Mouse (Mus musculus) gonadal fat pad, adult 2 months (tissue): ENCODE measurements around the gene Atxn2. TPM values are rescaled to one million over a fixed set of nuclear protein-coding genes. Genes with fewer than 3 reads are reported as not detected.

Experiments used
- DNase-seq: peaks from one replicate; pipeline ENCODE4 v3.0.0-alpha.2; 2012; ENCODE audit warnings: low read depth
- polyA plus RNA-seq: library from polyadenylated mRNA; depleted of rRNA; stranded (reverse); fragments of >200 nt; gene quantifications from 2 replicates; pipeline ENCODE4 v1.2.3, GENCODE M21; 2012

Atxn2 gene
- polyA plus RNA-seq, 1 experiment = 70.6 TPM

DNA sequence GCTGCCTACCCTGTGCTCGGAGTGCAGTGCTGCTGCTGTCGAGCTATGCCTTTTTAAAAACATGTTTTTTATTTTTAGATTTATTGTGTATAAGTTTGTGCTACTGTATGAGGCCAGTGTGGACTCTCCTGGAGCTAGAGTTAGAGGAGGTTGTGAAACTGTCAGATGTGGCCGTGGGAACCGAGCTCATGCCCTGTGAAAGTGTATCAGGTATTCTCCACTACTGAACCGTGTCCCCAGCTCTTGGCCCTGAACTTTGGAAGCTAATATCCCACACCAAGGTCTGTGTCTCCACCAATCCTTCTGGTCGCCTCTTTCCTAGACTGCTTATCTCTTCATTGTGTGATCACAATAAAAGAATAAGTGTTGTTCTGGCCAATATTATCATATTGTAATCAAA is 51.8 kb downstream of the Atxn2 start:
- DNase-seq = no peak

GRCm38 (mm10) chr5:121765020-121765419 is 53.9 kb downstream of the Atxn2 start:
- DNase-seq = no peak

GRCm38 (mm10) chr5:121766038-121766773 is 55.1 kb downstream of the Atxn2 start:
- DNase-seq = no peak

GRCm38 (mm10) chr5:121767564-121767963 is 56.4 kb downstream of the Atxn2 start:
- DNase-seq = no peak

DNA sequence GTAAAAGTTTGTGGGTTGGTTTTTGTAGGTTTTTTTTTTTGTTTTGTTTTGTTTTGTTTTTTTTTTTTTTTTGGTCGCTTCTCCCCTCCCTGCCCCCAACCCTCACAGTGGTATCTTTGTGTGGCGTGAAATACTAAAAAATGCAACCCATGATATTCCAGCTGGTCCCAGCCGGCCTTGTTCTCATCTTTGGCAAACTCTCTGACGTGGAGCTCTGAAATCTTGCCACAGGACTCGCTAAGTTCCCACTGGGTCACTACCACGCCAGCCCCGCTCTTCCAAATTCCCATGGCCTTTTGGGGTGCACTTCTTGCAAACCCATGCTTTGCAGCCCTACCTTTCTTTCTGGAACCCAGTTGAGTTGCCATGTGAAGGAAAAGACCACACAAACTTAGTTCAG is 58.7 kb downstream of the Atxn2 start:
- no peak for DNase-seq

DNA sequence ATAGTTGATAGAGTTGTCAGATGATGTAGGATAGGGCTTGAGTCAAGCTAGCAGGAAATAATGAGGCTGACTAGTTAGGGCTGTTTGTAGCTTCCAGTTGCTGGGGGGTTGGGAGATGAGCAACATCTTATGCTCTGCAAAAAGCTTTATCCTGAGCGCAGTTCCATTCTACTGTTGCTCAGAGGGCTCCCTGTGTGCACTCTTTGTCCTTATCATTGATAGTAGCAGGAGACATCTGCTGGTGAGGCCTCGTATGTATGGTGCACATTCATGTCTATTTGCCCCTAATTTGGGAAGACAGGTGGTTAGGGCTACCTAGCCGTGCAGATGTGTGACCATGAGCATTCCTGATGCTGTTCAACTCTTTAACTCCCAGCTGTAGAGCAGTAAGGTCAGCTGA is 60.5 kb downstream of the Atxn2 start:
- DNase-seq = no peak

GRCm38 (mm10) chr5:121778485-121779119 is 67.5 kb downstream of the Atxn2 start:
- DNase-seq = no peak

- no peak for DNase-seq
These were observed 69.0 kb downstream of the Atxn2 start for GRCm38 (mm10) chr5:121780180-121780579.

DNA sequence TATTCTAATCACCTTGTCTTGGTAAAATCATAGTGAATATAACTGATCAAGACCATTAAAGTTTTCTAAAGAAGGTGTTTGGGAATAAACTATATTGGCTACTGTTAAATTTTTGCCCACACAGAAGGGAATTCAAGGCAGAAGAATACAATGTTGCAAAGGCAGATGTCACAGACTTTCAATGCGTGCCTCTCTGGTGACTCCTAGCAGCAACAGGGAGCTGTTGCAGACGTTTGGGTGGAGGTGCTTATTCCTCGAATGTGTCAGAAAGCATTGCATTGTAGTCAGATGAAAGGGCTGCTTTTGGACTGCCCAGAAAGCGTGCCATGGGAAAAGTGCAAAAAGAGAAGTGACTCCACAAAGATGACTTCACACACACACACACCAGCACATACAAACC is 71.3 kb downstream of the Atxn2 start:
- DNase-seq = no peak

DNA sequence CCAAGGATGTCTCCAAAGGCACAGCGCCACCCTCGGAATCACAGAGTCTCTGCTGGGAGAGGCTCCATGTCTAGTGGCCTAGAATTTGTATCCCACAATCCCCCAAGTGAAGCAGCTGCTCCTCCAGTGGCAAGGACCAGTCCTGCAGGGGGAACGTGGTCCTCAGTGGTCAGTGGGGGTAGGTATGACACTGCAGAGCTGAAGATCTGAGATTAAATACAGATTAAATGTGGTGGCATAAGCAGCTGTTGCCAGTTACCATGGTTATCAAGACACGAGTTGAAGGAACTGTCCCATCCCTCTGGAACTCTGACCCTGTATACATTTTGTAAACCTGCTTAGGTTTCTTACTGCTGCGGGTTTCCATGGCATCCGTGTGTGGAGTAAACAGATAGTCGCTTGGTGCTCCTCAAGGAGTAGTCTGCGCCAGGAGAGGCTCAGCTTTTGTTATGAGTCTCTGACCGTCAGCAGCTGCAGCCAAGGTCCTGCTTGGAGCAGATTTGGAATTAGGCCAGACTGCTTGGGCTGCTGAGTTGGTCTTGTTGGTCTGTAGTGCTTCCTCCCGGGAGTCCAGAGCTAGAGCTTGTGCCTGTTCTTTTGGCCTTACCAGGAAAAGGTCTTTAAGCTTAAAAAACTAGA is 72.8 kb downstream of the Atxn2 start:
- DNase-seq = no peak

GRCm38 (mm10) chr5:121791026-121791425 is 79.9 kb downstream of the Atxn2 start:
- no peak for DNase-seq

DNA sequence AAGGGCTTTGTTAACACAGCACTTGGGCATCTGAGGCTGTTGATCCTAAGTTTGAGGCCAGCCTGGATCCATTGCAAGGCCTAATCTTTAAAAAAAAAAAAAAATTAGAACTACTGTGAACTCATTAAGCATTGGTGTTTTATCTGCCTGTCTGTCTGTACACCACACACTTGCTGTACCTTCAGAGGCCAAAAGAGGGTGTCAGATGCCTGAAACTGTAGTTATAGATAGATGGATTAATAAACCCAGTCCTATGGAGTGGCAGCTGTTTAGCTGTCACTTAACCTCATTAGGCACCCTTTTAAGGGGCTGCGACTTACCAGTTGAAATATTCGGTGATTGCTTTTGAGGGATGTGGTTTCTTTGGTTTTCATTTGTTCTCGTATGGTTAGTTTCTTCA is 84.7 kb downstream of the Atxn2 start:
- no peak for DNase-seq

- no peak for DNase-seq
These were observed 87.3 kb downstream of the Atxn2 start for GRCm38 (mm10) chr5:121798447-121798846.

DNA sequence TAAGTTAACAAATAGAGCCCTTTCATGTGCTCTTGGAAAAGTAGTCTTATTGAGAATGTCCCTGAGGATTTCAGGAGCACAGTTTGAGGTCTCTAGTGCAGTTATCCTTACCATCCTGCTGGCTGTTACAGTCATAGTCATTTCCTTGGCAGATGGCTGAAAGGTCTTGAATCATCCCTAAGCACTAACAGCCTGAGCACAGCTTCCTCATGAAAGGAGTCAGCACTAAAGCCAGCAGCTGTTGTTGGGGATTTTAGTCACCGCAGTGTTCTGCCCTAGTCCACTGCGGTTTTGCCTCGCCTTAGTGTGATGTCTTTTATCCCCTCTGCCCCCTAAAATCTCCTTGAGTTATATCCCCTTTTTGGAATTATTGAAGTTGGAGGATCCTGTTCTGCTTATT is 96.0 kb downstream of the Atxn2 start:
- DNase-seq = no peak

GRCm38 (mm10) chr5:121808202-121808601 is 97.1 kb downstream of the Atxn2 start:
- DNase-seq = no peak

DNA sequence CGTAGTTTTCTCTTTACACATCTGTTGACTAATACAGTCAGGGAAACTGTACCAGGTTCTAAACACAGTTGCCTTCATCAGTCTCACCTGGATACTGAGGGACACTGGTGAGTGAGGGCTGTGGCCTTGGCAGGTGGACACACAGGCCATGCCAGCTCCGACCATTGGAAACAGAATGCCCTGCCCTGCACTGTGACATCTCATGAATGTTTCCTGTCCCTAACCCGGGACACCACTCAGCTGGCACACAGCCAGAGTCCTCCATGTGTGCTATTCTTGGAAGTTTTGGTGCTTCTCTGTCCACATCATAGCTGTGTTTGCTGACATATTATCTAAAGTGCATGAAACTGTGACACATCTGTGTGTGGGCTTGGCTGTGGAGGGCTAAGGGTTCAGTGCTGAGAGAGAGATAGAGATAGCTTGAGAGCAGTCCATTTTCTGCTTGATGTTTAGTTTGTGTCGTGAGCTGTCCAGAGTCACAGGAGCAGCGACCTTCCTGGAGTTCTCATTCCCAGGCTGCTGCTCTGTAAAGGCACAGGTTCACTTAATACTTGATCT is 98.6 kb downstream of the Atxn2 start:
- DNase-seq = no peak

DNA sequence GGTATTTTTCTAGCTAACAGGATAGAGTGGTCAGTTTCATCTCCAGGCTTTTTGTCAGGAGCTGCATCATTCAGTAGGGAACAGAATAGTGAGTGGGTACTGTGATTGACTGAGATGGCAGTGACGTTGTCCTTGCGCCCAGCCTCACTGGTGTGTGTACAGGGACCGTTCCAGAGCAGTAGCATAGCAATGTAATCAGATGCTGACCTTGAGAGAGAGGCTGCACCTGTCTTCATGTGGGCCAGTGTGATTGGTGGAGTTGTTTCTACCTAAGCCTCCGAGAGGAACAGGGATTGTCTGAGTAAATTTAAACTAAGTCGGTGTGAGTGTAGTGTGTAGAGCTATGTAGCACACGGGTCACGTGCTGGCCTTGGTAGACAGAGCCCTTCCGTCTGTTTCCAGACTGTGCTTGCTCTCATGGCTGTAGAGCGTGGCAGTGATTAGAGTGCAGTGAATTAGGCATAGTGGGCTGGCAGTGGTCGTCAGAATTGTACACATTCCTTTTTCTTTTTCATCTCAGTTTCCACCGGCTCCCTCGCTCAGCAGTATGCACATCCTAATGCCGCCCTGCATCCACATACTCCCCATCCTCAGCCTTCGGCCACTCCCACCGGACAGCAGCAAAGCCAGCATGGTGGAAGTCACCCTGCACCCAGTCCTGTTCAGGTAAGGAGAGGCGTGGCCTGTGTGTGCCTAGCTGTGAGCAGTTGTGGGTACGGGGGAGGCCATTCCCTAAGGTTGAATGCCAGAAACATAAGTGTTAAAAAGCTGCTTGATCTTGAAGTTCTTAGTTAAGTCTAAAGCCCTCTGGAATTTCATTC is 99.4 kb downstream of the Atxn2 start:
- DNase-seq = no peak

DNA sequence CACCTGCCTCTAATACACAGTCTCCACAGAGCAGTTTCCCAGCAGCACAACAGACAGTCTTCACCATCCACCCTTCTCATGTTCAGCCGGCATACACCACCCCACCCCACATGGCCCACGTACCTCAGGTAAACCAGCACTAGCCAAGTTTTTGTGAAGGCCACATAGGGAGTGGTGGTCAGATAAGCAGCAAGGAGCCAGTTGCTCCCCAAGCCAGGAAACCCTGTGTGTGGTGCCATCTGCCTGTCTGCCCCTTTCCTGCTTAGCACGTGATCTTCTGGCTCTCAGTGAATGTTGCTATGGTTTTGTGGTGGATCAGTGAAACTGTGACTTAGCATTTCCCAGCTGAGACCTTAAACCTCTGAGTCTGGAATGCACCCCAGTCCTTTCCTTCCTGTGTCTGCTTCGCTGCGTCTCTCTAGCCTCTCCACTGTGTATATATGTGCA is 100.4 kb downstream of the Atxn2 start:
- DNase-seq = no peak

DNA sequence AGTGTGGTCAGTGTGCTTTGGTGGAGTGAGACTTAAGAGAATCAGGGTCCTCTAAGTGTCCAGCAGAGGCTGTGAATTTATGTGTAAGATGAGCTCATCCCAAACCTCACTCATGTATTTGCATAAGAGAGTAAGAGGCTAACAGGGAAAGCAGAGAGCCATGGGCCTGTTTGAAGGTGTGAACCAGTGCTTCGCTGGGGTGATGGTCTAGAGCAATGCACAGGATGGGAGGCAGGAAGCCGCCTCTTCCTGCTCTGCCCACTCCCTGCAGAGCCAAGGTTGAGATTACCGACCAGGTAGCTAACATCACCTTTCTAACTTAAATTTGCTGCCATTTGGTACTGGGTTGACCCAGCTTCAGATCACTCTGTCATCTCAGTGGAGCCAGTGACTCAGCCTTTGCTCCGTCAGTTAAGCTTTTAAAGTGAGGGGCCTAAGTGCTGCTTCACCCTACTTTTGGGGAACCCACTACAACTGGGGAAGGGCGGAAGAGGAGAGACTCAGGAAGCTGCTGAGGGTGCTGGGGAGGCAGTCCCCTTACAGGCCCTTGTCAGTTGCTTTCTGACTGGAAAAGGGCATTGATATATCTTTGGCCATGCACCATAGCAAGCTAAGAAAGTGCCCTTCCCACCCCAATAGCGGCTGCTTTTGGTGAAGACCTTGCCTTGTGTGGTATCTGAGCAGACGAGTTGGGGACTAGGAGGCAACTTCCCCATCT is 101.5 kb downstream of the Atxn2 start:
- no peak for DNase-seq

GRCm38 (mm10) chr5:121813744-121814143 is 102.6 kb downstream of the Atxn2 start:
- DNase-seq = no peak

DNA sequence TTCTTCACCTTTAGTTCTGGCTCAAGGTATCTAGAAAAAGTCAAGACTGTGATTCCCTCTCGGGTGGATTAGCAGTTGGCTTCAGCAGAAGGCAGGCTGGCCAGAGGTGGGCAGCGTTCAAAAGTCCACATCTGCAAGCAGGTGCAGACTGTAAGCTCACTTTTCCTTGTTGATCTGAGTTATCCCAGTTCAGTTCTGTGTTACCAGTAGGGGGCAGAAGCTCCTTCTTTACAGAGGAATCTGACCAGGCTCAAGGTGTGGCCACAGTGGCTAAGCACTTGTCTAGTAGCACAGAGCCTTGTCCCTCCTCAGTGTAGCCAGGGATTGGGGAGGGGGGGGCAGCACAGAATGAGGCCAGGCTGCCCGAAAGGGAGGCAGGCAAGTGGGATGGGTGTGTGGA is 103.9 kb downstream of the Atxn2 start:
- no peak for DNase-seq
